7 mouse cellular contexts compared by ENCODE assay signal in genomic region chr11:20542739-20543452, GRCm38 (mm10). TPM values are rescaled to one million over a fixed set of nuclear protein-coding genes. Genes with fewer than 3 reads are reported as not detected.
DNase-seq lines count a peak whose midpoint lies in the region; ATAC-seq lines count a peak whose summit lies in the region.

Gene Sertad2 (plus strand): TSS chr11:20543253.

- intact Hi-C loops in left cerebral cortex, postnatal 36 days (cut with DNase I) = loop anchor here (1.0 to 5.0 kb wide), 3 partner anchors 86 to 199 kb away; partner anchors contain the start of gene Aftph

- peak within 1 kb of the TSS; percentile 72 for H3K4me3 ChIP-seq in intestine, embryonic 16.5 days (ENCODE audit: low read length)
- H3K4me3 ChIP-seq in midbrain, embryonic 11.5 days (ENCODE audit: low read depth, low read length) = peak within 1 kb of the TSS; percentile 86

- H3K27me3 ChIP-seq in intestine, embryonic 16.5 days (replicated peaks; ENCODE audit: control insufficient read depth, insufficient read depth, low read length) = no peaks in the 10 kb centered on the region
- peaks cover 4% of the 10 kb centered on the region; the same call in 1 of the 2 replicates for H3K27me3 ChIP-seq in midbrain, embryonic 11.5 days (ENCODE audit: control insufficient read depth, insufficient read depth, low read length)

- no peaks in the 10 kb centered on the region for H3K36me3 ChIP-seq in intestine, embryonic 16.5 days (ENCODE audit: control insufficient read depth, insufficient read depth, low read length)
- no peaks in the 10 kb centered on the region for H3K36me3 ChIP-seq in midbrain, embryonic 11.5 days (ENCODE audit: control insufficient read depth, insufficient read depth, low read length)

- DNase-seq in adrenal gland, adult 8-10 months = peak; percentile 99
- DNase-seq in embryo, embryonic 9.5 days (ENCODE audit: extremely low spot score) = peak; percentile 99
- DNase-seq in gastrocnemius, postnatal 4 days (ENCODE audit: low spot score in 2 of 2) = peak; percentile 96 to 100
- peak; percentile 99 to 100 for DNase-seq in left cerebral cortex, postnatal 36 days (ENCODE audit: low spot score in 2 of 2)
- peak; percentile 99 for DNase-seq in midbrain, embryonic 11.5 days (ENCODE audit: low spot score, missing footprints)
- peak; percentile 99 for DNase-seq in skeletal muscle tissue, adult 2 months (ENCODE audit: low read depth, low spot score)

- peak within 1 kb of the TSS; percentile 76 for H3K9ac ChIP-seq in intestine, embryonic 16.5 days (ENCODE audit: low read depth, low read length)
- H3K9ac ChIP-seq in midbrain, embryonic 11.5 days (ENCODE audit: low read length) = peak within 1 kb of the TSS; percentile 85

- peaks cover 4% of the 10 kb centered on the region; the same call in 1 of the 2 replicates for H3K4me1 ChIP-seq in intestine, embryonic 16.5 days (ENCODE audit: control insufficient read depth, insufficient read depth, low read length)
- peaks cover 2% of the 10 kb centered on the region; the same call in 1 of the 2 replicates for H3K4me1 ChIP-seq in midbrain, embryonic 11.5 days (ENCODE audit: control insufficient read depth, insufficient read depth, low read length)

- 1% methylated on average over 51 of the region's 62 CpGs for WGBS in intestine, embryonic 16.5 days
- WGBS in midbrain, embryonic 11.5 days = under 1% methylated on average over 52 of the region's 62 CpGs

- peak within 1 kb of the TSS; percentile 89 for H3K4me2 ChIP-seq in intestine, embryonic 16.5 days (ENCODE audit: low read depth, low read length)
- H3K4me2 ChIP-seq in midbrain, embryonic 11.5 days = peak within 1 kb of the TSS; percentile 59

- ATAC-seq in intestine, embryonic 16.5 days = peak; percentile 99
- peak; percentile 99 for ATAC-seq in midbrain, embryonic 11.5 days (ENCODE audit: low FRiP score)

- H3K27ac ChIP-seq in intestine, embryonic 16.5 days (ENCODE audit: low read length) = peak within 1 kb of the TSS; percentile 87
- H3K27ac ChIP-seq in midbrain, embryonic 11.5 days (ENCODE audit: low read depth, low read length) = peak within 1 kb of the TSS; percentile 80

- no peaks in the 10 kb centered on the region for H3K9me3 ChIP-seq in intestine, embryonic 16.5 days (ENCODE audit: control insufficient read depth, low read length)
- H3K9me3 ChIP-seq in midbrain, embryonic 11.5 days (ENCODE audit: control insufficient read depth, low read length) = no peaks in the 10 kb centered on the region

RNA-seq across cellular contexts. Expression of gene Sertad2, which starts in this region (rescaled TPM):
- total RNA-seq in adrenal gland, adult 8-10 months (2022) = 10 to 100 TPM; 12.2 to 21.3 (median 14.4) TPM
- 10 to 100 TPM; 20.4 to 20.8 TPM for total RNA-seq in gastrocnemius, postnatal 4 days (2021)
- polyA plus RNA-seq in intestine, embryonic 16.5 days (2015; fragmentation: Nextera tagmentation; extraction: Ambion mirVana) = 41.3 and 43.2 TPM in 2 replicates
- 10 to 100 TPM; 20.5 to 21.9 TPM for total RNA-seq in left cerebral cortex, postnatal 36 days (2021)
- polyA plus RNA-seq in midbrain, embryonic 11.5 days (2014; fragmentation: Nextera tagmentation; extraction: Ambion mirVana) = 19.3 and 19.4 TPM in 2 replicates

Comparison
In these comparisons a context has a peak if more than half of its experiments do, and no peak if none do; other contexts are left out.
1. Peak in every context shown above with its lines: DNase-seq, ATAC-seq, H3K4me3 ChIP-seq and H3K27ac ChIP-seq.